Mouse (Mus musculus) bone marrow, adult 2 months (tissue): Measurements from ENCODE around the gene Fras1. TPM values are rescaled to one million over a fixed set of nuclear protein-coding genes. Genes with fewer than 3 reads are reported as not detected.

Source experiments
- H3K27ac ChIP-seq: fragments of 200-500 bp; 2 replicates; pipeline ENCODE4 v1.5.1; 2012; ENCODE audit warnings: low read depth, mild to moderate bottlenecking, control low read depth, inconsistent platforms, low read length; ENCODE audit not compliant: control insufficient read depth, poor library complexity, insufficient read depth
- H3K4me1 ChIP-seq: fragments of 200-500 bp; 2 replicates; pipeline ENCODE4 v1.6.1; 2011; ENCODE audit warnings: low read length; ENCODE audit not compliant: control insufficient read depth, insufficient read depth
- H3K4me3 ChIP-seq: fragments of 200-500 bp; replicated peaks from 2 replicates; pipeline ENCODE3; 2011; ENCODE audit warnings: mild to moderate bottlenecking, low read depth, low read length, control low read depth; ENCODE audit not compliant: control insufficient read depth
- CTCF ChIP-seq: fragments of 200-500 bp; IDR thresholded peaks from 2 replicates; pipeline ENCODE4 v1.5.1; 2011; ENCODE audit warnings: low read length, control low read depth; ENCODE audit not compliant: control insufficient read depth, insufficient read depth
- POLR2A ChIP-seq: fragments of 200-500 bp; IDR thresholded peaks from 2 replicates; pipeline ENCODE4 v1.6.1; 2011; ENCODE audit warnings: low read depth, mild to moderate bottlenecking, control low read depth, low read length, borderline replicate concordance; ENCODE audit not compliant: control insufficient read depth
- WGBS: fragments of 180-500 bp; shearing (Covaris S2); methylation state at CpG from one replicate; pipeline ENCODE4 v1.1.7; 2018; 5-methylcytosine and 5-hydroxymethylcytosine counted together
- polyA plus RNA-seq: library from polyadenylated mRNA; stranded (reverse); fragments of >200 nt; gene quantifications from 2 replicates; pipeline ENCODE4 v1.2.4, GENCODE M21; 2011; ENCODE audit warnings: low replicate concordance; ENCODE audit not compliant: missing spikeins, insufficient read depth, insufficient read length

Gene Fras1
- polyA plus RNA-seq, 1 experiment: not detected

GRCm38 (mm10) chr5:96421550-96421949 lies 47.8 kb downstream of the Fras1 start:
- H3K4me3 ChIP-seq: no peak overlapping the region

GRCm38 (mm10) chr5:96422716-96423115 lies 49.0 kb downstream of the Fras1 start:
- WGBS: 78% methylated on average over 5 of the region's 5 CpGs
- TF ChIP-seq CTCF: no peak
- TF ChIP-seq POLR2A: no peak

More at GRCm38 (mm10) chr5:96421550-96421949, 47.8 kb downstream of the Fras1 start:
- no peak overlapping the region for H3K27ac ChIP-seq
- TF ChIP-seq CTCF (no peak), POLR2A (no peak)
- H3K4me1 ChIP-seq: no peaks in the 10 kb centered on the region
- 70% methylated on average over 3 of the region's 3 CpGs for WGBS

GRCm38 (mm10) chr5:96425391-96425790 lies 51.6 kb downstream of the Fras1 start:
- H3K4me1 ChIP-seq: no peaks in the 10 kb centered on the region
- H3K4me3 ChIP-seq: no peak overlapping the region
- TF ChIP-seq CTCF (no peak), POLR2A (no peak)
- WGBS: 89% methylated on average over 8 of the region's 8 CpGs
- H3K27ac ChIP-seq: no peak overlapping the region

More at GRCm38 (mm10) chr5:96422716-96423115, 49.0 kb downstream of the Fras1 start:
- Histone ChIP-seq H3K4me1 (no peaks in the 10 kb centered on the region), H3K4me3 (no peak overlapping the region), H3K27ac (no peak overlapping the region)

GRCm38 (mm10) chr5:96429532-96430141 lies 55.9 kb downstream of the Fras1 start:
- Histone ChIP-seq H3K4me1 (no peaks in the 10 kb centered on the region), H3K27ac (no peak overlapping the region), H3K4me3 (no peak overlapping the region)
- 78% methylated on average over 13 of the region's 13 CpGs for WGBS
- TF ChIP-seq POLR2A: no peak
- TF ChIP-seq CTCF: no peak

GRCm38 (mm10) chr5:96437870-96438269 lies 64.1 kb downstream of the Fras1 start:
- TF ChIP-seq POLR2A (no peak), CTCF (no peak)
- Histone ChIP-seq H3K4me3 (no peak overlapping the region), H3K4me1 (no peaks in the 10 kb centered on the region), H3K27ac (no peak overlapping the region)
- WGBS: 83% methylated on average over 4 of the region's 4 CpGs

- no peak for TF ChIP-seq CTCF
- TF ChIP-seq POLR2A: no peak
- Histone ChIP-seq H3K4me1 (no peaks in the 10 kb centered on the region), H3K4me3 (no peak overlapping the region), H3K27ac (no peak overlapping the region)
- WGBS: 77% methylated on average over 4 of the region's 4 CpGs
Measured at GRCm38 (mm10) chr5:96439811-96440210, 66.1 kb downstream of the Fras1 start.

GRCm38 (mm10) chr5:96447460-96447859 lies 73.7 kb downstream of the Fras1 start:
- no peaks in the 10 kb centered on the region for H3K4me1 ChIP-seq
- H3K4me3 ChIP-seq: no peak overlapping the region
- H3K27ac ChIP-seq: no peak overlapping the region
- TF ChIP-seq CTCF (no peak), POLR2A (no peak)
- WGBS: 79% methylated on average over 7 of the region's 7 CpGs

- 65% methylated on average over 1 of the region's 1 CpGs for WGBS
- H3K27ac ChIP-seq: no peak overlapping the region
- no peak overlapping the region for H3K4me3 ChIP-seq
- H3K4me1 ChIP-seq: no peaks in the 10 kb centered on the region
- no peak for TF ChIP-seq CTCF
- no peak for TF ChIP-seq POLR2A
Measured at GRCm38 (mm10) chr5:96452027-96452426, 78.3 kb downstream of the Fras1 start.

- no peak for TF ChIP-seq POLR2A
- TF ChIP-seq CTCF: no peak
- H3K4me1 ChIP-seq: no peaks in the 10 kb centered on the region
- H3K4me3 ChIP-seq: no peak overlapping the region
- WGBS: 82% methylated on average over 5 of the region's 5 CpGs
- H3K27ac ChIP-seq: no peak overlapping the region
Measured at GRCm38 (mm10) chr5:96453386-96453785, 79.6 kb downstream of the Fras1 start.
